Mouse (Mus musculus): ENCODE measurements at regions not wholly inside any gene's neighbourhood (a gene's known extent, or its start where the extent isn't known, plus 50 kb on each side); places are given as distances from the start of the nearest gene placed in this dataset.
"Not testable (repeated sequence)": the region's sequence is repeated elsewhere in the genome, so short reads cannot be mapped to it uniquely, and the experiment has no call there.

DNA sequence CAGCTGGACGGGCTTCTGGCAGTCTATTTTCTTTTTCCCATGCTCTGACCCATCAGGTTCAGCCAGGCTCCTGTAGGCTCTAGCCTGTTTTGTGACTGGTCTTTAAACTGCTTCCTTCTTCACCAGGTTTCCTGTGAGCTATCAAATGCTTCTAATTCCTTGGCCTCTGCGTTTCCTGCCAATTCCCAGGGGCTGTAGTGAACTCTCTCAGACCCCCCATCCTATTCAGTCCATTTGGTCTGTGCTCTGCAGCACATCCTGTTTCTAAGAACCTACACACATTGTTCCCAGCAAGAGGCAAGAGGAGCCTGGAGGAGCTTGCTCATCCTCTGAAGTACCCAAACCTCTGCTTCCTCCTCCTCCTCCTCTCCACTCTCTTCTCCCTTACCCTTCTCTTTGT lies 209.3 kb downstream of the Ankrd50 start:
- no peak for DNase-seq (ENCODE audit: extremely low read depth, low read depth, low spot score)
- Histone ChIP-seq H3K4me3 (ENCODE audit: insufficient read depth, low read depth, low read length) (no peak overlapping the region), H3K9ac (ENCODE audit: low read depth, low read length) (no peak overlapping the region), H3K4me1 (ENCODE audit: control insufficient read depth, insufficient read depth, low read length) (no peaks in the 10 kb centered on the region), H3K36me3 (ENCODE audit: control insufficient read depth, insufficient read depth, low read length) (no peaks in the 10 kb centered on the region), H3K27ac (replicated peaks; ENCODE audit: insufficient read depth, low read depth, low read length) (no peak overlapping the region), H3K79me2 (ENCODE audit: control insufficient read depth, insufficient read depth, low read length) (no peaks in the 10 kb centered on the region), H3K27me3 (ENCODE audit: control insufficient read depth, insufficient read depth, low read length) (no peaks in the 10 kb centered on the region)
- TF ChIP-seq POLR2A (IDR thresholded peaks at IDR 0.05; ENCODE audit: extremely low read depth, insufficient read depth, low read length) (no peak), CTCF (IDR thresholded peaks at IDR 0.05; ENCODE audit: low read depth, low read length) (no peak)
- 65% methylated on average over 2 of the region's 2 CpGs for WGBS

DNA sequence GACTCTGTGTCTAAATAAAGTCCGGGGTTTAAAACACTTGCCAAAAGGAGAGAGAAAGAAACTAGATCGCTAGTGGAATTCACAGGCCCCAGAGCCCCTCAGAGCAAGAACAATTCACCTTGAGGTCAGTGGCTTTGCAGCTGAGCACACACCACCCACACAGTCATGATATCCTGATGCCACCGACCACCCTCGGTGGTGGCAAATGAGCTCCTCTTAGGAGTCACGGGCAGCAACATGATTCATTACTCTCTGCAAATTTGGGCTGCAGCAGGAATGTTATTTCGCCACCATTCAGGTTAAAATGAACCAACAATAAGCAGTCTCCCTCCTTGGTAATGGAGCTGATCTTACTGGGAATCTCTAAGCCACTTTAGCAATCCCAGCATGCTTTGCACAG lies 213.9 kb downstream of the Ankrd50 start:
- H3K27ac ChIP-seq (replicated peaks; ENCODE audit: insufficient read depth, low read depth, low read length), result no peak overlapping the region
- 55% methylated on average over 6 of the region's 6 CpGs for WGBS
- no peaks in the 10 kb centered on the region for H3K27me3 ChIP-seq (ENCODE audit: control insufficient read depth, insufficient read depth, low read length)
- no peak overlapping the region for H3K4me3 ChIP-seq (ENCODE audit: insufficient read depth, low read depth, low read length)
- H3K4me1 ChIP-seq (ENCODE audit: control insufficient read depth, insufficient read depth, low read length), result no peaks in the 10 kb centered on the region
- H3K36me3 ChIP-seq (ENCODE audit: control insufficient read depth, insufficient read depth, low read length), result no peaks in the 10 kb centered on the region
- TF ChIP-seq CTCF (IDR thresholded peaks at IDR 0.05; ENCODE audit: low read depth, low read length), result no peak
- TF ChIP-seq POLR2A (IDR thresholded peaks at IDR 0.05; ENCODE audit: extremely low read depth, insufficient read depth, low read length), result no peak
- H3K79me2 ChIP-seq (ENCODE audit: control insufficient read depth, insufficient read depth, low read length), result no peaks in the 10 kb centered on the region
- no peak for DNase-seq (ENCODE audit: extremely low read depth, low read depth, low spot score)
- no peak overlapping the region for H3K9ac ChIP-seq (ENCODE audit: low read depth, low read length)

DNA sequence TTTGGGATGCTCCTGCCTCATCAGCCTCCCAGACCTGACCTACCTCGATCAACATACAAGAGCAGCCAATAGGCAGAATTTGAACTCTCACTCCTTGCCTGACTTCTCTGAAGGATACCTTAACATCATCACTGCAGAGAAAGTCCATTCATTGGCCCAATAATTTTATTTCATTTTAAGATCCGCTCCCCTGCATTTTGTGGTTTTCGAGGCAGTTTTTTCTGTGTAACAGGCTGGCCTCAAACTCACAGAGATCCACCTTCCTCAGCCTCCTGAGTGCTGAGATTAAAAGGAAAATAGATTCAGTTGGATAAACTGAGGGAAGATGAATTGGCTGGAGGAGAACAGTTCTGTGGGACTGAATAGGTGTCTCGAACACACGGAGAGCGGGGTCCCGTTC lies 216.4 kb downstream of the Ankrd50 start:
- Histone ChIP-seq H3K27ac (replicated peaks; ENCODE audit: insufficient read depth, low read depth, low read length) (no peak overlapping the region), H3K27me3 (ENCODE audit: control insufficient read depth, insufficient read depth, low read length) (no peaks in the 10 kb centered on the region), H3K9ac (ENCODE audit: low read depth, low read length) (no peak overlapping the region), H3K79me2 (ENCODE audit: control insufficient read depth, insufficient read depth, low read length) (no peaks in the 10 kb centered on the region), H3K4me1 (ENCODE audit: control insufficient read depth, insufficient read depth, low read length) (no peaks in the 10 kb centered on the region), H3K4me3 (ENCODE audit: insufficient read depth, low read depth, low read length) (no peak overlapping the region), H3K36me3 (ENCODE audit: control insufficient read depth, insufficient read depth, low read length) (no peaks in the 10 kb centered on the region)
- no peak for DNase-seq (ENCODE audit: extremely low read depth, low read depth, low spot score)
- 98% methylated on average over 7 of the region's 7 CpGs for WGBS
- TF ChIP-seq CTCF (IDR thresholded peaks at IDR 0.05; ENCODE audit: low read depth, low read length) (no peak), POLR2A (IDR thresholded peaks at IDR 0.05; ENCODE audit: extremely low read depth, insufficient read depth, low read length) (no peak)

DNA sequence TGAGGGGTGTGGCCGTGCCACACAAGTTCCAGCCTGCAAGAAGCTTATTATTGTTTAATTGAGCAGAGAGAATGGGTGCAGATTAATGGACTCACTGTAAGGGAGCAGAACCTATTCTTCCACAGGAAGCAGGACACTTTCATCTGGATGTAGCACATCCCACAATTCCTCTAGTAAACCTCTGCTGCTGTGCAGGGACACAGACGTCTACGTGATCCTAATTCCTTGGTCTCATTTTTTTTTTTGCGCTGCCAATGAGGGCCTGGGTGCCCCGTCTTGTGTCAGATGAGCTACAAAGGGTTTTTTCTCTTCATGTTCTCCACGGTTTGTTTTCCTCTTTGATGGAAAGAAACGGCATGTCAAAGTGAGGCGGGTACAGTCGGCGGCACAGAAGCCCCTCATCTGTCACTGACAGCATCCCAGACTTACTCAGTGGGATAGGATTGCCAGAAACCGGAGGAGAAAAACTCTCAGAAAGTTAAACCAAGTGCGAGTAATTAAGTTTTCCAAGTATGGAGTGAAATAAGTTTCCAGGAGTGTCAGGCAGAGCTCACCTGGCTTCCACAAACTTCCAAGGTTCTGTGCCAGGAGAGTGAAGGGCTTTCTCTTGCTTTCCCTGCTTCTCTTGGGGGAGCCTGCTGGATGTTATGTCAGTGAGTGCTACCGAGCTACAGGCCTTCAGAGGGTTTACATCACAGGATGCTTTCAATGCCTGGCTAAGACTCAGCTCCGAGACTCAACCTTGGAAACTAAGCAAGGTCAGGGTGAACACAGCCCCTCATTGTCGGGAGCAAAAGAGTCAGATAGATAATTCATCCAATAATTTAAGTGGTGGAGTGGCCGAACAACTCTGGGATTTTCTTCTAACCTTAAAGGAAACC lies 221.1 kb downstream of the Ankrd50 start:
- Histone ChIP-seq H3K79me2 (ENCODE audit: control insufficient read depth, insufficient read depth, low read length) (no peaks in the 10 kb centered on the region), H3K4me1 (ENCODE audit: control insufficient read depth, insufficient read depth, low read length) (no peaks in the 10 kb centered on the region), H3K36me3 (ENCODE audit: control insufficient read depth, insufficient read depth, low read length) (no peaks in the 10 kb centered on the region), H3K4me3 (ENCODE audit: insufficient read depth, low read depth, low read length) (no peak overlapping the region), H3K27ac (replicated peaks; ENCODE audit: insufficient read depth, low read depth, low read length) (no peak overlapping the region), H3K9ac (ENCODE audit: low read depth, low read length) (no peak overlapping the region), H3K27me3 (ENCODE audit: control insufficient read depth, insufficient read depth, low read length) (no peaks in the 10 kb centered on the region)
- TF ChIP-seq POLR2A (IDR thresholded peaks at IDR 0.05; ENCODE audit: extremely low read depth, insufficient read depth, low read length) (no peak), CTCF (IDR thresholded peaks at IDR 0.05; ENCODE audit: low read depth, low read length) (no peak)
- no peak for DNase-seq (ENCODE audit: extremely low read depth, low read depth, low spot score)
- WGBS, result 88% methylated on average over 16 of the region's 16 CpGs

DNA sequence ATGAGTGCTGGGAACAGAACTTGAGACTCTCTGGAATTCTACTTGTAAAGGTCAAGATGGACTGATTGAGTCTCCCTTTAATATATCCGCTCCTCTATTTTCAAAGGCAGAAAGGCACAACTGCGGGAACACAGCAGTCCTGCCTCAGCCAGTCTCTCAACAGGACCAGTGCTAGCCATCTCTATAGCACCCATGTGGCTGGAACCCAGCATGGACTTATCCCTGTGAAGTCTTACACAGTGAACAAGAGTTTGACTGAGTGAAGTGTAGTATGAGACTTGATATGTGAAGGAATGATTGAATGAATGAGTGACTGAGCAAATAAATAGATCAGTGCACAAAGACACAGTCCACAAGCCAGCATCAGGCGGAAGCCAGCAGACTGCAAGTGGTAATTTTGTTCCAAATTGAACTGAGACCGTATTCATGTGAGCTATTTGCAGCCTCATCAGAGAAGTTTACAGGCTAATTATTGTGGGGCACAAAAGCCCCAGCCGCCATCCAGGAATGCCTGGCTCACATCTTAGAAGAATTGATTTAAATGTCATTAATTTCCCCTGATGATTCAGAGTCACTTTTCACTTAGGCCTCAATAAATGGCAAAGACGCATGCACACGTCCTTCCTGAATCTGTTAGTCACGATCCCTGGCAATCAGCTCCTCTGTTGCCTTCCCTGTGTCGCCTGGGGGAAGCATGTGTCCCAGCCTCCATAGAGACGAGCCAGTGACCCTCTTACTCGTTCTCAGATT lies 223.1 kb downstream of the Ankrd50 start:
- H3K79me2 ChIP-seq (ENCODE audit: control insufficient read depth, insufficient read depth, low read length), result no peaks in the 10 kb centered on the region
- no peaks in the 10 kb centered on the region for H3K4me1 ChIP-seq (ENCODE audit: control insufficient read depth, insufficient read depth, low read length)
- no peak overlapping the region for H3K27ac ChIP-seq (replicated peaks; ENCODE audit: insufficient read depth, low read depth, low read length)
- no peaks in the 10 kb centered on the region for H3K27me3 ChIP-seq (ENCODE audit: control insufficient read depth, insufficient read depth, low read length)
- WGBS, result 83% methylated on average over 11 of the region's 11 CpGs
- H3K4me3 ChIP-seq (ENCODE audit: insufficient read depth, low read depth, low read length), result no peak overlapping the region
- no peak for TF ChIP-seq CTCF (IDR thresholded peaks at IDR 0.05; ENCODE audit: low read depth, low read length)
- no peak for TF ChIP-seq POLR2A (IDR thresholded peaks at IDR 0.05; ENCODE audit: extremely low read depth, insufficient read depth, low read length)
- H3K9ac ChIP-seq (ENCODE audit: low read depth, low read length), result no peak overlapping the region
- H3K36me3 ChIP-seq (ENCODE audit: control insufficient read depth, insufficient read depth, low read length), result no peaks in the 10 kb centered on the region
- no peak for DNase-seq (ENCODE audit: extremely low read depth, low read depth, low spot score)

DNA sequence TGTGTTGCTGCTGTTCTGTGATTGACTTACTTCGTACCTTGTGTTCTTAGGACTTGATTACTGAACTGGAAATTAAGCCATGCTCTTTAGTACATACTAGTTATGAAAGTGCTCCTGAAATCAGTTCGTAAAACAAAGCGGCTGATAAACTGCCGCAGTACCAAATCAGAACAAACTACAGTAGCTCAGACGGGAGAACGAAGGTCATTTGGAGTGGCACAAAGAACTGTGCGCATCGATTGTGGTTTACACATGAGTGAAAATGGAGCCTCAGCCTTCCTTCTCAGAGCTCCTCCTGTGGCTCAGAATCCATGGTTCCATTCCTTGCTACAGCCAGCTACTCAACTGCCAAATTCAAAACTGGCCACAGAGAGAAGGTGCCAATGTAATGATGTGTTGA lies 225.4 kb downstream of the Ankrd50 start:
- not testable (repeated sequence) for H3K9ac ChIP-seq (ENCODE audit: low read depth, low read length); H3K4me1 ChIP-seq (ENCODE audit: control insufficient read depth, insufficient read depth, low read length); H3K27ac ChIP-seq (replicated peaks; ENCODE audit: insufficient read depth, low read depth, low read length); H3K79me2 ChIP-seq (ENCODE audit: control insufficient read depth, insufficient read depth, low read length); H3K4me3 ChIP-seq (ENCODE audit: insufficient read depth, low read depth, low read length); H3K27me3 ChIP-seq (ENCODE audit: control insufficient read depth, insufficient read depth, low read length); H3K36me3 ChIP-seq (ENCODE audit: control insufficient read depth, insufficient read depth, low read length)
- peak; percentile 67 for DNase-seq (ENCODE audit: extremely low read depth, low read depth, low spot score)
- WGBS, result 47% methylated on average over 8 of the region's 8 CpGs
